Mouse (Mus musculus) G1E-ER4 (cell line): ENCODE measurements around the gene Plpp6. TPM values are rescaled to one million over a fixed set of nuclear protein-coding genes. Genes with fewer than 3 reads are reported as not detected.

Source experiments
- GATA1 ChIP-seq: IDR thresholded peaks from one replicate; pipeline ENCODE4 v1.8.0; 2012; ENCODE audit warnings: low read length, inconsistent platforms
- polyA plus RNA-seq: library from polyadenylated mRNA; stranded (reverse); fragments of >175 nt; gene quantifications from 2 replicates; pipeline ENCODE4 v1.2.3, GENCODE M21; 2012

The Plpp6 gene
- polyA plus RNA-seq, 1 experiment: 2.7 TPM

DNA sequence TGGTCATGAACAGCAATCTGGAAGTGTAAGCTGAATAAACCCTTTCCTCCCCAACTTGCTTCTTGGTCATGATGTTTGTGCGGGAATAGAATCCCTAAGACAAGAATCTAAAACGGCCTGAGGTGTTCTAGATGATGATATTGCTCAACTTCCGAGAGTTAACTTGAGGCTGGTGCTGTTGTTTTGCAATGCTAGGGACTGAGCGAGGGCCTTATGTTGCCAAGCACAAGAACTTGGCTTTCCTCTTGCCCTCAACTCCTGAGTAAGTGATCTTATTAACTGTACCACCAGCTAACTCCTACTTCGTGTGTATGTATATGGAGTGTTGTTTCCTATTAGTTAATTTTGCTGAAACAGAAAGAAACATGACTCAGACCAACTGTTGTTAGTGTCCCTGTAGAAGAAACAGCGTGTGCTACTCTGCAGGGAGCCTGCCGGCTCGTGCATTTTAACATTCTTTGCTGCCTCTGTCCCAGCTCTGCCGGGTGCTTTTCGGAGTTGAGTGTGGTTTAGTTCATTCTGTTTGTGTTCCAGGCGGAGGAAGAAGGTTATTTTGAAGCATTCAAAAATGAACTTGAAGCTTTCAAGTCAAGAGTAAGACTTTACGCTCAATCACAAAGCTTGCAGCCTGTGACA is 47.7 kb downstream of the Plpp6 start:
- TF ChIP-seq GATA1: no peak

DNA sequence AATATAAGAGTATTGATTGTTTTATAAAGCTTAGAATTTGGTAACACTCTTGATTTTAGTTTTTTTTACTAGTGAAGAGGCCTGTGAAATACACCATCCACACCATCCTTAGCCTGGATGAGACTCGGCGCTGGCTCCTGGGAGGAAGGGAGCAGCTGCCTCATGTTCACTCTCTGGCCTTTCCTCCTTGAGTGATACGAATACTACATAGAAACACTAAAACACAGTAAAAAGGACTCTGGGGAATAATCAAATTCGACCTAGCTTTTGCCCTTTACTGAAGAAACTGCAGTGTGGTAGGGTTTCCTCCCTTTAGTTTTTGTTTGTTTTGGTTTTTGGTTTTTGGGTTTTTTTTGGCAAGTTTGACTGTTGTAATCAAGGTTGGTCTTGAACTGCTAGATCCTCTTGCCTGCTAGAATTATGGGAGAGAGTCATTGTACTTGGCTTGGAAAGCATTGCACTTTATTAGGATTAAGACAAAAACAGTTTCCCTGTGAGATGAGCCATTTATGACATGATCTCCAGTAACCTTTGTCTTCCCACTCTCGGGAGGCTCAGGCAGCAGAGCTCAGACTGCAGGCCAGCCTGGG is 50.8 kb downstream of the Plpp6 start:
- no peak for TF ChIP-seq GATA1

DNA sequence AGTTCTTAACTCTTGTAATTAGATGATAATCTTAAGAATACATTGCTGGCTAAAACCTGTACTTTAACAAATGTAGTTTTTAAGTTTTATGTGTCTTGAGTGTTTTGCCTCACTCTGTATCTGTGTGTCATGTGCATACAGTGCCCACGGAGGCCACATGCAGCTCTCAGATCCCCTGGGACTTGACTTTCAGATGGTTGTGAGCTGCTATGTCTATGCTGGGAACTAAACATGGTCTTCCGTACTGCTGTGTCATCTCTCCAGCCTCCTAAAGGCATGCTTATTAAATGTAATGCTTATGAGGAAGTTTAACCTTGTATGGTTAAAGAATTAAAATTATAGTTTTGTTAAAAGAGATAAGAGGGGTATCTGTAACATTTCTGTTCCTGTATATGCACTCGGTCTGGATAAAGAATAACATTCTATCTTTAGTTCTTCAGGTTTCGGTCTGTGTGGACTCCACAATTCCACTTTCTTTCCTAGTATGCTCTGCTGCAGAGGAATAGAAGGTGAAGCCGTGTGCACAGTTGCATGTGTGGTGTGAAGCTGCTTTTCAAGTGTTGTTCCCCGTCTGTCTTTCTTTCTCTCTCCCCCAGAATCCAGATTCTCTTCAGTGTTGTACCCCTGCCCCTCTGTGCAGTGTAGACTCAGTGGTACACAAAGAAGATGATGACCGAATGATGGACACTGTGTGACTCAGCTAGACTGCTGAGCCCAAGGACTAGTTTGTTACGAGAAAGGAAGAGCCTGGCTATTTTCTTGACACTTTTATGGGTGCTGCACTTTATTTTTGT is 51.9 kb downstream of the Plpp6 start:
- no peak for TF ChIP-seq GATA1

GRCm38 (mm10) chr19:29016204-29016765 is 52.5 kb downstream of the Plpp6 start:
- TF ChIP-seq GATA1: no peak

Other genes starting within 250 kb of the Plpp6 start
- not detected in 2 replicates for gene Slc1a1, start 128.9 kb upstream of the Plpp6 start, polyA plus RNA-seq
- not detected in 2 replicates for gene 4430402I18Rik, start 3.8 kb downstream of the Plpp6 start, polyA plus RNA-seq
- 3.2 and 4.1 TPM in 2 replicates for gene Cdc37l1, start 26.4 kb downstream of the Plpp6 start, polyA plus RNA-seq
- gene Ak3, start 84.0 kb downstream of the Plpp6 start, polyA plus RNA-seq: 25.9 and 38.5 TPM in 2 replicates
- 60.8 and 70.1 TPM in 2 replicates for gene Rcl1, start 137.4 kb downstream of the Plpp6 start, polyA plus RNA-seq